Mouse (Mus musculus): ENCODE measurements around the gene Rrp15. TPM values are rescaled to one million over a fixed set of nuclear protein-coding genes. Genes with fewer than 3 reads are reported as not detected.

Gene Rrp15
- 10 to 100 TPM; 12.1 to 12.3 TPM for total RNA-seq (2023)

DNA sequence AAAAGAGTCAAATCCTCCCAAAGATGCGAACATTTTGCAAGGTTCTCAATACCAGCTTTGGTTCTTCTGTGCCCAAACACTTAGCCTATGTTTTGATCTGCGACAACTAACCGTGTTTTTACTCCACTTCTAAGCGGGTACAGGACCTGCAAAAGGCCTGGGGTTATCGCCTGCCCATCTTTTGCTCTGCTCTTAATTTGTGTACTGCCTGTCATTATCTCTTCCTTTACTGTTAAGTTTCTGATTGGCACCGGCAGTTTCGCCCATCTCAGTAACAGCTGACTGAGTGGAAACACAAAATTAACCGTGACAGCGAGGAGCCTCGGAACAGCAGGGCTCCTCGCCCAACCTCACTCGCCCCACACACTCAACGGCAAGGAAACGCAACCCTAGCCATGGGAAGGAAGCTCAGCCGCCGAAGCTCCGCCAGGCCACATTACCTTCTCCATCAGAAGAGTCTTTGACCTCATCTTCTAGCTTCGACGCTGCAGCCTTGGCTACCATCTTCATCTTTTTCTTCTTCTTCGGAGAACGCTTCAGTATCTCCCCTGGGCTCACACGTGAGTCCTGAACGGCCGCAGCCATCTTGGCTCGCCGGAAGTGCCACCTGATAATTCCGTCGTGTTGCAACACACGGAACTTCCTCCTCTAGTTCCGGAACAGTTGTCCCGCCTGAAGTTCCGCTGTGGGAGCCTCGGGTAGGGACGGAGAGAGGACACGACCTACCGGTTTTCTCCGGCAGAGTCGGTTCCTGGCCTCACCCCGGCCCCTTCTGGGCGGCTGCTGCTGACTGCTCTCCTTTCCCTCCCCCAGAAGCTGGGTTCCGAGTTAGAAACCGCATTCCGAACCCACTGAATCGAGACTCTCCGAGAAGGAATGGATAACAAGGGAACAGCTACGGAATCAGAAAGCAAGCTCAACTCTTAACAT lies at the start of gene Rrp15:
TSS of gene Rrp15 (minus strand) at position 635 of the 930 bp plus-strand sequence.

DNA sequence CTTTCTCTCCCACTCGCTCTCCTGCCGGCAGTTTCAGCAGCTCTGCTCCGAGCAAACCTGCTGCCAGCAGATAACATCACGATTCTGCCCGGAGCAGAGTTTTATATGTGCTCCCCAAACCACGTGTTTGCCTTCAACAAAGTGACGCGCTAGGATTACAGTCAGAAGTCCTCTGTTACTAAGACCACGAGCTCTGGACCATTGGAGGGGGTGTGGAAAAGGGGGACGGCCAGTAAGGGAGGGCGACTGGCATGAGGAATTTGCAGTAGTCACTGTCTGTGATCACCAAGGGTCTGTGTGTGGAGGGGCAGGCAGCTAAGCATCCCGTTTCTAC lies 43.3 kb downstream of the Rrp15 start, which contains the start of gene Tgfb2:
TSS of gene Tgfb2 (minus strand) at position 75 of the 334 bp plus-strand sequence.

Other genes with a start within 250 kb of the Rrp15 start
- gene Tgfb2, start 43.4 kb downstream of the Rrp15 start, total RNA-seq (2023), result 1 to 10 TPM; 3.3 to 3.4 TPM
- not detected for gene D1Pas1, start 218.1 kb upstream of the Rrp15 start, total RNA-seq (2023)

Measured in monocyte, adult 59 days (primary cell).